Mouse (Mus musculus) heart, postnatal 36 days (tissue): ENCODE measurements around the gene Katnbl1. TPM values are rescaled to one million over a fixed set of nuclear protein-coding genes. Genes with fewer than 3 reads are reported as not detected.
A peak's percentile ranks its signal among the peaks of the same experiment; 100 is the strongest.

Source experiments
- DNase-seq, 2 experiments: peaks; one replicate each; pipeline ENCODE4 v3.0.0; 2021 to 2022
- intact Hi-C: fragments of 180-260 bp; cut with DNase I; formaldehyde crosslinking; loops from one replicate; pipeline ENCODE4 v1.15.1; 2025
- total RNA-seq, 2 experiments: library from RNA; stranded (reverse); gene quantifications; 2 replicates each; pipeline ENCODE4 v1.2.3; 2021

Katnbl1 gene
- total RNA-seq, 2 experiments from 2014 or later: 4.4 to 5.0 TPM

DNA sequence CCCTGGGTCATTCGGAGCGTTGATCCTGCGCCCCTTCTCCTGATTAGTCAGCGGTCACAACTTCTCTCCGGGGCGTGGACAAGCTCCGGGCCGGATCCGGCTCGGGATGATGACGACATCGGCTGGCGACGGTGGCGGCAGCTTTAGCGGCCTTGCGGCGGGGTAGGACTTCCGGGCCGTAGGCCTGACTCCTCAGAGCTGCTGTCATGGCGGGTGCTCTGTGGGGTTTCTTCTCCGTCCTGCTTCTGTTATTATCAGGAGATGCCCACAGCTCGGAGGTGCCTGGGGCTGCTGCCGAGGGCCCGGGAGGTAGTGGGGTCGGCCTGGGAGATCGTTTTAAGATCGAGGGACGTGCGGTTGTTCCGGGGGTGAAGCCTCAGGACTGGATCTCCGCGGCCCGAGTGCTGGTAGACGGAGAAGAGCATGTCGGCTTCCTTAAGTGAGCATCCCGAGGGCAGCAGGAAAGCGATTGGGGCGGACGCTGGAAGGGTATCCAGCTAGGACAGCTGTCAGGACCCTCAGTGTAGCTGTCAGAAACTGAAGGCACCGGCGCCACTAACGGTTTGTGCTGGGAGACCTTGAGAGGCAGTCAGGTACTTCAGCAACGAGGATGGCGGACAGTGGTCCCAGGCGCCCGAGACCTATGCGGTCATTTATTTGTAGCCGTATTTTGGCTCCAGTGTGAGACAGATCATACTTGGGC, 76.0 kb downstream of the Katnbl1 start, which contains the start of gene Emc7:
Gene Emc7 (plus strand): TSS at position 136 of the 703 bp plus-strand sequence.
- intact Hi-C loops: loop anchor here (2.0 kb wide), 4 partner anchors 36 to 192 kb away; partner anchors contain the start of genes Emc4 and Katnbl1
- peak; percentile 98 to 99 for DNase-seq

DNA sequence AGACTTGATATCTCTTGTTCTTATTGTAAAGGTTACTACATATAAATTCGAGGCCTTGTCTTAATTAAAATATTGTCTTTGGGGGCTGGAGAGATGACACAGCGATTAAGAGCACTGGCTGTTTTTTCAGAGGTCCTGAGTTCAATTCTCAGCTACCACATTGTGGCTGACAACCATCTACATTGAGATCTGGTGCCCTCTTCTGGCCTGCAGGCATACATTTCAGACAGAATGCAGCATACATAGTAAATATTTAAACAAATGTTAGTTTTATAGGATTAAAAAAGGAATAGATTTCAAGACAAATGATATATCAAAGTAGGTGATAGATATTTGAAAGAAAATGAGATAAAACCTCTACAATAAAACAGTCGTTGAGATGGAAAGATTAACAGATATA, 81.5 kb downstream of the Katnbl1 start:
- DNase-seq: no peak
- intact Hi-C loops: no loop called here

Other genes starting within 250 kb of the Katnbl1 start
- gene Olfr1316, start 244.2 kb upstream of the Katnbl1 start, total RNA-seq: not detected
- not detected for gene Olfr1317, start 238.9 kb upstream of the Katnbl1 start, total RNA-seq
- not detected for gene Olfr1318, start 225.0 kb upstream of the Katnbl1 start, total RNA-seq
- 1 to 10 TPM; 2.3 to 2.5 TPM for gene Lpcat4, start 139.7 kb upstream of the Katnbl1 start, total RNA-seq
- not detected for gene Nutm1, start 119.9 kb upstream of the Katnbl1 start, total RNA-seq
- gene Nop10, start 117.3 kb upstream of the Katnbl1 start, total RNA-seq: 10 to 100 TPM; 61.8 to 62.8 TPM
- gene Slc12a6, start 113.4 kb upstream of the Katnbl1 start, total RNA-seq: 10 to 100 TPM; 36.0 to 39.9 TPM
- 1 to 10 TPM in 1 of 2 experiments, under 1 TPM in 1; 0.89 to 1.6 TPM for gene Gm21985, start 112.9 kb upstream of the Katnbl1 start, total RNA-seq
- gene Emc4, start 11.2 kb upstream of the Katnbl1 start, total RNA-seq: 10 to 100 TPM; 61.7 to 64.6 TPM
- gene Emc7, start 75.8 kb downstream of the Katnbl1 start, total RNA-seq: 10 to 100 TPM; 16.2 to 16.8 TPM
- not detected for gene Chrm5, start 101.6 kb downstream of the Katnbl1 start, total RNA-seq
- gene Aven, start 113.8 kb downstream of the Katnbl1 start, total RNA-seq: 10 to 100 TPM; 16.5 to 20.6 TPM